Mouse (Mus musculus) spleen, adult 2 months (tissue): ENCODE results near the gene Llph. TPM values are rescaled to one million over a fixed set of nuclear protein-coding genes. Genes with fewer than 3 reads are reported as not detected.

Experiments used
- DNase-seq, 2 experiments: peaks; one replicate each; pipeline versions ENCODE4 v3.0.0 to v3.0.0-alpha.2; 2012 to 2021; ENCODE audit warnings: low spot score in 2 of 2, low read depth in 1 of 2
- H3K27ac ChIP-seq: fragments of 200-500 bp; 2 replicates; pipeline ENCODE4 v1.5.1; 2012; ENCODE audit warnings: low read length, inconsistent platforms; ENCODE audit not compliant: insufficient read depth
- H3K27me3 ChIP-seq: fragments of 200-500 bp; 2 replicates; pipeline ENCODE4 v1.6.1; 2012; ENCODE audit warnings: mild to moderate bottlenecking, moderate library complexity, low read length, inconsistent platforms; ENCODE audit not compliant: control insufficient read depth, insufficient read depth
- H3K36me3 ChIP-seq: fragments of 200-500 bp; 2 replicates; pipeline ENCODE4 v1.6.1; 2012; ENCODE audit warnings: mild to moderate bottlenecking, low read length, inconsistent platforms; ENCODE audit not compliant: control insufficient read depth, insufficient read depth
- H3K4me1 ChIP-seq: fragments of 200-500 bp; 2 replicates; pipeline ENCODE4 v1.6.1; 2011; ENCODE audit warnings: inconsistent platforms; ENCODE audit not compliant: control insufficient read depth, insufficient read depth, insufficient read length
- H3K4me3 ChIP-seq: fragments of 200-500 bp; 2 replicates; pipeline ENCODE4 v1.5.1; 2011; ENCODE audit warnings: mild to moderate bottlenecking, inconsistent platforms; ENCODE audit not compliant: insufficient read depth, insufficient read length; ENCODE audit errors: extremely low read depth
- CTCF ChIP-seq: fragments of 200-500 bp; IDR thresholded peaks from 2 replicates; pipeline ENCODE4 v1.5.1; 2011; ENCODE audit warnings: mild to moderate bottlenecking, inconsistent platforms; ENCODE audit not compliant: insufficient read depth, insufficient read length, insufficient replicate concordance; ENCODE audit errors: extremely low read depth
- POLR2A ChIP-seq: fragments of 200-500 bp; IDR thresholded peaks from 2 replicates; pipeline ENCODE4 v1.6.1; 2011; ENCODE audit warnings: low read depth, low read length, inconsistent platforms
- WGBS: fragments of 180-500 bp; shearing (Covaris S2); methylation state at CpG from one replicate; pipeline ENCODE4 v1.1.7; 2018; 5-methylcytosine and 5-hydroxymethylcytosine counted together
- polyA plus RNA-seq: library from polyadenylated mRNA; depleted of rRNA; stranded (reverse); fragments of >200 nt; gene quantifications from 2 replicates; pipeline ENCODE4 v1.2.3, GENCODE M21; 2012

The Llph gene
- polyA plus RNA-seq, 1 experiment = 3.0 TPM

GRCm38 (mm10) chr10:120218996-120219395, 7.9 kb upstream of the Llph start:
- no peak for TF ChIP-seq POLR2A
- TF ChIP-seq CTCF = no peak
- peaks cover 13% of the 10 kb centered on the region for H3K36me3 ChIP-seq
- 95% methylated on average over 10 of the region's 10 CpGs for WGBS
- no peak overlapping the region for H3K27ac ChIP-seq
- peaks cover 3% of the 10 kb centered on the region; the same call in 1 of the 2 replicates for H3K4me1 ChIP-seq
- H3K27me3 ChIP-seq = no peaks in the 10 kb centered on the region
- H3K4me3 ChIP-seq = no peak overlapping the region
- no peak for DNase-seq

GRCm38 (mm10) chr10:120219578-120220359, 7.1 kb upstream of the Llph start:
- Histone ChIP-seq H3K36me3 (peaks cover 14% of the 10 kb centered on the region), H3K27me3 (no peaks in the 10 kb centered on the region), H3K27ac (peak overlapping the region; percentile 57), H3K4me1 (peaks cover 3% of the 10 kb centered on the region; the same call in 1 of the 2 replicates), H3K4me3 (peak overlapping the region; percentile 15; the same call in 1 of the 2 replicates)
- WGBS = 36% methylated on average over 14 of the region's 14 CpGs
- TF ChIP-seq POLR2A (no peak; the same call in 1 of the 2 replicates), CTCF (no peak)
- DNase-seq = peak; percentile 20 to 35

- TF ChIP-seq POLR2A (no peak), CTCF (no peak)
- DNase-seq = no peak
- 47% methylated on average over 7 of the region's 7 CpGs for WGBS
- peaks cover 11% of the 10 kb centered on the region for H3K36me3 ChIP-seq
- H3K27me3 ChIP-seq = no peaks in the 10 kb centered on the region
- H3K27ac ChIP-seq = peak overlapping the region; percentile 62; the same call in 1 of the 2 replicates
- H3K4me3 ChIP-seq = no peak overlapping the region
- H3K4me1 ChIP-seq = peaks cover 3% of the 10 kb centered on the region; the same call in 1 of the 2 replicates
Measured at GRCm38 (mm10) chr10:120220776-120221175, 6.1 kb upstream of the Llph start.

- Histone ChIP-seq H3K4me3 (no peak overlapping the region), H3K27ac (no peak overlapping the region), H3K27me3 (no peaks in the 10 kb centered on the region), H3K4me1 (peaks cover 8% of the 10 kb centered on the region; the same call in 1 of the 2 replicates), H3K36me3 (peaks cover 14% of the 10 kb centered on the region)
- DNase-seq = peak; percentile 49 to 79
- 25% methylated on average over 5 of the region's 5 CpGs for WGBS
- TF ChIP-seq POLR2A (no peak), CTCF (peak; percentile 76; the same call in 1 of the 2 replicates)
Measured at GRCm38 (mm10) chr10:120231718-120232117, 4.8 kb downstream of the Llph start.

- peak; percentile 28 to 35 for DNase-seq
- 40% methylated on average over 18 of the region's 18 CpGs for WGBS
- H3K27ac ChIP-seq = no peak overlapping the region
- TF ChIP-seq CTCF (no peak; the same call in 1 of the 2 replicates), POLR2A (no peak)
- no peak overlapping the region for H3K4me3 ChIP-seq
- H3K27me3 ChIP-seq = no peaks in the 10 kb centered on the region
- peaks cover 13% of the 10 kb centered on the region for H3K36me3 ChIP-seq
- no peaks in the 10 kb centered on the region for H3K4me1 ChIP-seq
Measured at GRCm38 (mm10) chr10:120233655-120234367, 6.9 kb downstream of the Llph start.

- Histone ChIP-seq H3K4me1 (no peaks in the 10 kb centered on the region), H3K4me3 (no peak overlapping the region), H3K36me3 (peaks cover 2% of the 10 kb centered on the region; the same call in 1 of the 2 replicates), H3K27ac (no peak overlapping the region), H3K27me3 (no peaks in the 10 kb centered on the region)
- no peak for DNase-seq
- no peak for TF ChIP-seq POLR2A
- no peak for TF ChIP-seq CTCF
- 84% methylated on average over 9 of the region's 9 CpGs for WGBS
Measured at GRCm38 (mm10) chr10:120236855-120237254, 10.0 kb downstream of the Llph start.

GRCm38 (mm10) chr10:120238241-120238640, 11.4 kb downstream of the Llph start:
- no peaks in the 10 kb centered on the region for H3K36me3 ChIP-seq
- no peak overlapping the region for H3K27ac ChIP-seq
- TF ChIP-seq CTCF (no peak), POLR2A (no peak)
- H3K4me1 ChIP-seq = no peaks in the 10 kb centered on the region
- WGBS = 85% methylated on average over 8 of the region's 8 CpGs
- H3K4me3 ChIP-seq = no peak overlapping the region
- DNase-seq = no peak
- H3K27me3 ChIP-seq = no peaks in the 10 kb centered on the region
